Mouse (Mus musculus): Measurements from ENCODE around the gene Tas2r119. TPM values are rescaled to one million over a fixed set of nuclear protein-coding genes. Genes with fewer than 3 reads are reported as not detected.

The Tas2r119 gene
- not detected in 2 replicates for polyA plus RNA-seq (2012; rRNA removed)

- Histone ChIP-seq H3K36me3 (ENCODE audit: control insufficient read depth, insufficient read depth, low read length) (no peaks in the 10 kb centered on the region), H3K4me1 (ENCODE audit: control insufficient read depth, insufficient read depth, insufficient read length, low read length) (no peaks in the 10 kb centered on the region), H3K27ac (ENCODE audit: insufficient read depth, low read depth, low read length) (no peak within 1 kb of the TSS), H3K4me3 (ENCODE audit: low read depth, low read length) (no peak within 1 kb of the TSS), H3K27me3 (ENCODE audit: control insufficient read depth, insufficient read depth, low read length) (no peaks in the 10 kb centered on the region)
- 85% methylated on average over 4 of the region's 4 CpGs for WGBS
- TF ChIP-seq POLR2A (IDR thresholded peaks at IDR 0.05; ENCODE audit: low read depth, low read length) (no peak), CTCF (IDR thresholded peaks at IDR 0.05; ENCODE audit: extremely low read depth, insufficient read length, insufficient replicate concordance, low read depth, low read length) (no peak)
Observed at GRCm38 (mm10) chr15:32176989-32177388, at the start of gene Tas2r119. Gene Tas2r119, plus strand, starts transcription at chr15:32177289.

GRCm38 (mm10) chr15:32132315-32132714, 44.8 kb upstream of the Tas2r119 start:
- H3K27ac ChIP-seq (ENCODE audit: insufficient read depth, low read depth, low read length), result no peak overlapping the region
- H3K4me3 ChIP-seq (ENCODE audit: low read depth, low read length), result no peak overlapping the region
- TF ChIP-seq CTCF (IDR thresholded peaks at IDR 0.05; ENCODE audit: extremely low read depth, insufficient read length, insufficient replicate concordance, low read depth, low read length) (no peak), POLR2A (IDR thresholded peaks at IDR 0.05; ENCODE audit: low read depth, low read length) (no peak)
- WGBS, result 82% methylated on average over 7 of the region's 7 CpGs
- no peaks in the 10 kb centered on the region for H3K36me3 ChIP-seq (ENCODE audit: control insufficient read depth, insufficient read depth, low read length)
- no peaks in the 10 kb centered on the region for H3K4me1 ChIP-seq (ENCODE audit: control insufficient read depth, insufficient read depth, insufficient read length, low read length)
- no peaks in the 10 kb centered on the region for H3K27me3 ChIP-seq (ENCODE audit: control insufficient read depth, insufficient read depth, low read length)

DNA sequence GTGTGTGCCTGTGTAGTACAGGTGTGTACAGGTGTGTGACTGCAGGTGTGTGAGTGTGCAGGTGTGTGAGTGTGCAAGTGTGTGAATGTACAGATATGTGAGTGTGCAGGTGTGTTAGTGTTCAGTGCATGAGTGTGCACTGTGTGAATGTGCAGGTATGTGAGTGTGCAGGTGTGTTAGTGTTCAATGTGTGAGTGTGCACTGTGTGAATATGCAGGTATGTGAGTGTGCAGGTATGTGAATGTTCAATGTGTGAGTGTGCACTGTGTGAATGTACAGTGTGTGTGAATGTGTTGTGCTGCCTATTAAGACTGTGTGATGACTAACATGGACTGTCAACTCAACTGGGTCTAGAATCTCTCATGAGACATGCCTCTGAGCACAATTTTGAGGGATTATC, 35.4 kb upstream of the Tas2r119 start:
- Histone ChIP-seq H3K27ac (ENCODE audit: insufficient read depth, low read depth, low read length) (no peak overlapping the region), H3K27me3 (ENCODE audit: control insufficient read depth, insufficient read depth, low read length) (no peaks in the 10 kb centered on the region), H3K4me3 (ENCODE audit: low read depth, low read length) (no peak overlapping the region), H3K4me1 (ENCODE audit: control insufficient read depth, insufficient read depth, insufficient read length, low read length) (no peaks in the 10 kb centered on the region), H3K36me3 (ENCODE audit: control insufficient read depth, insufficient read depth, low read length) (no peaks in the 10 kb centered on the region)
- TF ChIP-seq CTCF (IDR thresholded peaks at IDR 0.05; ENCODE audit: extremely low read depth, insufficient read length, insufficient replicate concordance, low read depth, low read length) (no peak), POLR2A (IDR thresholded peaks at IDR 0.05; ENCODE audit: low read depth, low read length) (no peak)

DNA sequence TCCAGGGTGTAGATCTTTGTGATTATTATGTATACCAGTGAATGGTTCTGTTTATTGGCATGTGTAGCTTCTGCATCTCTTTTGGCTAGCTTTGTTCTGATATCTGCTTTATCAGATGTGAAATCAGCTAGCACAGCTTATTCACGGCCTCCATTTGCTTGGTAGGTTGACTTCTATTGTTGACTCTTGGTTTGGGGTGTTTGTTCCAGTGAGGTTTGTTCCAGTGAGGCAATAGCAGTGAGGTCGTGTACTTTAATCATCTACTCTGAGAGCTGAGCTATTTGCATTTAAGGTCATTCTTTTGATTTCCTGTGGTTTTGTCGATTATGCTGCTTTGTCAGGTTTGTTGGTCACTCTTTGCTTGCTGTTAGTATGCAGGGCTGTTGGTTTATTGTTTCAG, 32.8 kb upstream of the Tas2r119 start:
- WGBS, result 43% methylated on average over 3 of the region's 3 CpGs
- Histone ChIP-seq H3K27ac (ENCODE audit: insufficient read depth, low read depth, low read length) (no peak overlapping the region), H3K36me3 (ENCODE audit: control insufficient read depth, insufficient read depth, low read length) (no peaks in the 10 kb centered on the region), H3K4me3 (ENCODE audit: low read depth, low read length) (no peak overlapping the region), H3K27me3 (ENCODE audit: control insufficient read depth, insufficient read depth, low read length) (no peaks in the 10 kb centered on the region), H3K4me1 (ENCODE audit: control insufficient read depth, insufficient read depth, insufficient read length, low read length) (no peaks in the 10 kb centered on the region)
- TF ChIP-seq CTCF (IDR thresholded peaks at IDR 0.05; ENCODE audit: extremely low read depth, insufficient read length, insufficient replicate concordance, low read depth, low read length) (no peak), POLR2A (IDR thresholded peaks at IDR 0.05; ENCODE audit: low read depth, low read length) (no peak)

DNA sequence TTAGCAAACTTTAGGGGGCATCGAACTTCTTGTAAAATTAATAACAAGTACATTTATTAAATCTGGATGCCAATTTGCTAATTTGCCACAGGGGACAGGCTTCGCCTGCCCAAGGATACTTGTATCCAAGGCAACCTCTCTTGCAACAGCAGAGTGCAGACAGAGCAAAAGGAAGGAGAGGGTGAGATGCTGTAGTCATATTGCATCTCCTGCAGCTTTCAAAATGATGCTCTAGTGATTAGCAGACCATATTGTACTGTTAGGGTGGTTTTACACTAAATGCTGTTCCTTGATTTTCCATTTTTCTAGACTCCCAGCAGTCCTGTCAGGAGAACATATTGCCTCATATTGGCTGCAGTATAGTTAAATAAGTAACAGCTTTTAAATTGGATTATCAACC, 23.7 kb upstream of the Tas2r119 start:
- no peaks in the 10 kb centered on the region for H3K4me1 ChIP-seq (ENCODE audit: control insufficient read depth, insufficient read depth, insufficient read length, low read length)
- 92% methylated on average over 2 of the region's 2 CpGs for WGBS
- H3K36me3 ChIP-seq (ENCODE audit: control insufficient read depth, insufficient read depth, low read length), result no peaks in the 10 kb centered on the region
- no peaks in the 10 kb centered on the region for H3K27me3 ChIP-seq (ENCODE audit: control insufficient read depth, insufficient read depth, low read length)
- H3K4me3 ChIP-seq (ENCODE audit: low read depth, low read length), result no peak overlapping the region
- no peak overlapping the region for H3K27ac ChIP-seq (ENCODE audit: insufficient read depth, low read depth, low read length)
- TF ChIP-seq CTCF (IDR thresholded peaks at IDR 0.05; ENCODE audit: extremely low read depth, insufficient read length, insufficient replicate concordance, low read depth, low read length), result no peak
- TF ChIP-seq POLR2A (IDR thresholded peaks at IDR 0.05; ENCODE audit: low read depth, low read length), result no peak

GRCm38 (mm10) chr15:32153857-32154449, 23.1 kb upstream of the Tas2r119 start:
- H3K4me1 ChIP-seq (ENCODE audit: control insufficient read depth, insufficient read depth, insufficient read length, low read length), result no peaks in the 10 kb centered on the region
- no peak overlapping the region for H3K4me3 ChIP-seq (ENCODE audit: low read depth, low read length)
- H3K27me3 ChIP-seq (ENCODE audit: control insufficient read depth, insufficient read depth, low read length), result no peaks in the 10 kb centered on the region
- no peak overlapping the region for H3K27ac ChIP-seq (ENCODE audit: insufficient read depth, low read depth, low read length)
- no peaks in the 10 kb centered on the region for H3K36me3 ChIP-seq (ENCODE audit: control insufficient read depth, insufficient read depth, low read length)
- WGBS, result 80% methylated on average over 11 of the region's 11 CpGs
- TF ChIP-seq CTCF (IDR thresholded peaks at IDR 0.05; ENCODE audit: extremely low read depth, insufficient read length, insufficient replicate concordance, low read depth, low read length) (no peak), POLR2A (IDR thresholded peaks at IDR 0.05; ENCODE audit: low read depth, low read length) (no peak)

- Histone ChIP-seq H3K27me3 (ENCODE audit: control insufficient read depth, insufficient read depth, low read length) (no peaks in the 10 kb centered on the region), H3K27ac (ENCODE audit: insufficient read depth, low read depth, low read length) (no peak overlapping the region), H3K4me3 (ENCODE audit: low read depth, low read length) (no peak overlapping the region), H3K36me3 (ENCODE audit: control insufficient read depth, insufficient read depth, low read length) (no peaks in the 10 kb centered on the region), H3K4me1 (ENCODE audit: control insufficient read depth, insufficient read depth, insufficient read length, low read length) (no peaks in the 10 kb centered on the region)
- TF ChIP-seq POLR2A (IDR thresholded peaks at IDR 0.05; ENCODE audit: low read depth, low read length) (no peak), CTCF (IDR thresholded peaks at IDR 0.05; ENCODE audit: extremely low read depth, insufficient read length, insufficient replicate concordance, low read depth, low read length) (no peak)
- 85% methylated on average over 5 of the region's 5 CpGs for WGBS
Observed at GRCm38 (mm10) chr15:32156126-32156525, 21.0 kb upstream of the Tas2r119 start.
